Comparison of ENCODE assay signal across 8 mouse cellular contexts in the genomic region with DNA sequence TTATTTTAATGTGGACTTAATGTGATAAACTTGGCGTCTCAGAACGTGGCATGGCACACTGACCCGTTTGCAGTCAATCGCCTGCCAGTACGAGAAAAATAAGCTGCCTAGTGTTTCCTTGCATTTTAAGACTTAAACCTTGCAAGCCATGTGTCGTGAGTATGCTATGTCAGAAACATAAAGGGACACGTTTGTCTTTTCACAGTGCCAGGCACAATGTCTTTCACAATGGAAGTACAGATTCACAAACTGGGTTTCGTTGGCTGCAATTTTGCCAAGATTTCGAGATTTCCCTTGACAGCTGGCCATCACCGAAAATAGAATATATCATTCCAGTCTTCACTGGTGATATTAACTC. TPM values are rescaled to one million over a fixed set of nuclear protein-coding genes. Genes with fewer than 3 reads are reported as not detected.
DNase-seq lines count a peak whose midpoint lies in the region; ATAC-seq lines count a peak whose summit lies in the region.

No protein-coding gene starts in this region.

- WGBS in lung, embryonic 15.5 days: 18% methylated on average over 10 of the region's 10 CpGs
- WGBS in embryonic facial prominence, embryonic 13.5 days: 19% methylated on average over 10 of the region's 10 CpGs
- WGBS in intestine, embryonic 16.5 days: 19% methylated on average over 10 of the region's 10 CpGs
- WGBS in neural tube, embryonic 14.5 days: 22% methylated on average over 10 of the region's 10 CpGs

- DNase-seq in lung, adult 18-20 months: no peak
- DNase-seq in B cell, adult 2 months: no peak
- DNase-seq in ovary, postnatal 36 days (ENCODE audit: low spot score): no peak
- DNase-seq in thymus, postnatal 25 days: no peak

- no peaks in the 10 kb centered on the region for H3K27me3 ChIP-seq in lung, embryonic 15.5 days
- H3K27me3 ChIP-seq in embryonic facial prominence, embryonic 13.5 days: no peaks in the 10 kb centered on the region
- H3K27me3 ChIP-seq in intestine, embryonic 16.5 days (replicated peaks; ENCODE audit: control insufficient read depth, insufficient read depth, low read length): no peaks in the 10 kb centered on the region
- no peaks in the 10 kb centered on the region for H3K27me3 ChIP-seq in neural tube, embryonic 14.5 days (ENCODE audit: control insufficient read depth, insufficient read depth, low read length)

- no peak for ATAC-seq in lung, embryonic 15.5 days (ENCODE audit: borderline replicate concordance, extremely low read depth, low FRiP score, low TSS enrichment)
- no peak for ATAC-seq in embryonic facial prominence, embryonic 13.5 days (ENCODE audit: insufficient number of reproducible peaks, insufficient read depth, low FRiP score, low TSS enrichment, low read depth)
- ATAC-seq in intestine, embryonic 16.5 days: no peak
- no peak for ATAC-seq in neural tube, embryonic 14.5 days (ENCODE audit: low read depth)

- H3K9ac ChIP-seq in lung, embryonic 15.5 days: peak overlapping the region; percentile 76
- peak overlapping the region; percentile 97 for H3K9ac ChIP-seq in embryonic facial prominence, embryonic 13.5 days
- H3K9ac ChIP-seq in intestine, embryonic 16.5 days (ENCODE audit: low read depth, low read length): peak overlapping the region; percentile 95
- peak overlapping the region; percentile 91 for H3K9ac ChIP-seq in neural tube, embryonic 14.5 days (replicated peaks; ENCODE audit: low read depth, low read length)

- H3K4me2 ChIP-seq in lung, embryonic 15.5 days: peak overlapping the region; percentile 58
- H3K4me2 ChIP-seq in embryonic facial prominence, embryonic 13.5 days: peak overlapping the region; percentile 66
- H3K4me2 ChIP-seq in intestine, embryonic 16.5 days (ENCODE audit: low read depth, low read length): peak overlapping the region; percentile 72
- H3K4me2 ChIP-seq in neural tube, embryonic 14.5 days (ENCODE audit: low read depth, low read length): peak overlapping the region; percentile 55

- peak overlapping the region; percentile 91 for H3K27ac ChIP-seq in lung, embryonic 15.5 days
- peak overlapping the region; percentile 95 for H3K27ac ChIP-seq in embryonic facial prominence, embryonic 13.5 days
- peak overlapping the region; percentile 95 for H3K27ac ChIP-seq in intestine, embryonic 16.5 days (ENCODE audit: low read length)
- H3K27ac ChIP-seq in neural tube, embryonic 14.5 days (ENCODE audit: low read depth, low read length): peak overlapping the region; percentile 88; the same call in 1 of the 2 replicates

- H3K4me3 ChIP-seq in lung, embryonic 15.5 days: peak overlapping the region; percentile 64
- peak overlapping the region; percentile 87 for H3K4me3 ChIP-seq in embryonic facial prominence, embryonic 13.5 days
- peak overlapping the region; percentile 85 for H3K4me3 ChIP-seq in intestine, embryonic 16.5 days (ENCODE audit: low read length)
- peak overlapping the region; percentile 91 for H3K4me3 ChIP-seq in neural tube, embryonic 14.5 days (ENCODE audit: low read depth, low read length)

- no peaks in the 10 kb centered on the region for H3K9me3 ChIP-seq in lung, embryonic 15.5 days
- no peaks in the 10 kb centered on the region for H3K9me3 ChIP-seq in embryonic facial prominence, embryonic 13.5 days
- H3K9me3 ChIP-seq in intestine, embryonic 16.5 days (ENCODE audit: control insufficient read depth, low read length): no peaks in the 10 kb centered on the region
- no peaks in the 10 kb centered on the region for H3K9me3 ChIP-seq in neural tube, embryonic 14.5 days (ENCODE audit: control insufficient read depth, low read length)

- H3K4me1 ChIP-seq in lung, embryonic 15.5 days: peaks cover 16% of the 10 kb centered on the region
- H3K4me1 ChIP-seq in embryonic facial prominence, embryonic 13.5 days: peaks cover 19% of the 10 kb centered on the region
- peaks cover 15% of the 10 kb centered on the region for H3K4me1 ChIP-seq in intestine, embryonic 16.5 days (ENCODE audit: control insufficient read depth, insufficient read depth, low read length)
- peaks cover 16% of the 10 kb centered on the region for H3K4me1 ChIP-seq in neural tube, embryonic 14.5 days (ENCODE audit: control insufficient read depth, insufficient read depth, low read length)

- no peaks in the 10 kb centered on the region for H3K36me3 ChIP-seq in lung, embryonic 15.5 days
- no peaks in the 10 kb centered on the region for H3K36me3 ChIP-seq in embryonic facial prominence, embryonic 13.5 days
- no peaks in the 10 kb centered on the region for H3K36me3 ChIP-seq in intestine, embryonic 16.5 days (ENCODE audit: control insufficient read depth, insufficient read depth, low read length)
- H3K36me3 ChIP-seq in neural tube, embryonic 14.5 days (ENCODE audit: control insufficient read depth, insufficient read depth, low read length): no peaks in the 10 kb centered on the region

RNA-seq across cellular contexts. Expression of a gene that starts 0.7 kb away (rescaled TPM):
- 79.2 and 83.2 TPM in 2 replicates for polyA plus RNA-seq in lung, embryonic 15.5 days (2015; fragmentation: Nextera tagmentation; extraction: Ambion mirVana)
- polyA plus RNA-seq in embryonic facial prominence, embryonic 13.5 days (2015; fragmentation: Nextera tagmentation; extraction: Ambion mirVana): 66.7 and 71.3 TPM in 2 replicates
- polyA plus RNA-seq in intestine, embryonic 16.5 days (2015; fragmentation: Nextera tagmentation; extraction: Ambion mirVana): 82.9 and 85.6 TPM in 2 replicates
- polyA plus RNA-seq in neural tube, embryonic 14.5 days (2014; fragmentation: Nextera tagmentation; extraction: Ambion mirVana): 126 and 133 TPM in 2 replicates

RNA-seq across cellular contexts. Expression of a gene that starts 5.3 kb away (rescaled TPM):
- polyA plus RNA-seq in lung, embryonic 15.5 days (2015; fragmentation: Nextera tagmentation; extraction: Ambion mirVana): 169 and 174 TPM in 2 replicates
- polyA plus RNA-seq in embryonic facial prominence, embryonic 13.5 days (2015; fragmentation: Nextera tagmentation; extraction: Ambion mirVana): 149 and 162 TPM in 2 replicates
- polyA plus RNA-seq in intestine, embryonic 16.5 days (2015; fragmentation: Nextera tagmentation; extraction: Ambion mirVana): 133 and 153 TPM in 2 replicates
- 96.4 and 96.9 TPM in 2 replicates for polyA plus RNA-seq in neural tube, embryonic 14.5 days (2014; fragmentation: Nextera tagmentation; extraction: Ambion mirVana)

RNA-seq across cellular contexts. Expression of a gene that starts 31.4 kb away (rescaled TPM):
- 3.9 and 5.1 TPM in 2 replicates for polyA plus RNA-seq in lung, embryonic 15.5 days (2015; fragmentation: Nextera tagmentation; extraction: Ambion mirVana)
- 28.1 and 36.0 TPM in 2 replicates for polyA plus RNA-seq in embryonic facial prominence, embryonic 13.5 days (2015; fragmentation: Nextera tagmentation; extraction: Ambion mirVana)
- polyA plus RNA-seq in intestine, embryonic 16.5 days (2015; fragmentation: Nextera tagmentation; extraction: Ambion mirVana): 5.3 and 5.9 TPM in 2 replicates
- 38.7 and 64.1 TPM in 2 replicates for polyA plus RNA-seq in neural tube, embryonic 14.5 days (2014; fragmentation: Nextera tagmentation; extraction: Ambion mirVana)

RNA-seq across cellular contexts. Expression of a gene that starts 48.2 kb away (rescaled TPM):
- polyA plus RNA-seq in lung, embryonic 15.5 days (2015; fragmentation: Nextera tagmentation; extraction: Ambion mirVana): 1.9 and 2.4 TPM in 2 replicates
- 0.23 and 0.27 TPM in 2 replicates for polyA plus RNA-seq in embryonic facial prominence, embryonic 13.5 days (2015; fragmentation: Nextera tagmentation; extraction: Ambion mirVana)
- polyA plus RNA-seq in intestine, embryonic 16.5 days (2015; fragmentation: Nextera tagmentation; extraction: Ambion mirVana): 0.88 and 1.1 TPM in 2 replicates
- 0.75 and 0.92 TPM in 2 replicates for polyA plus RNA-seq in neural tube, embryonic 14.5 days (2014; fragmentation: Nextera tagmentation; extraction: Ambion mirVana)
